Comparison of ENCODE assay signal across 13 mouse cellular contexts in genomic region chr5:124492618-124493017, GRCm38 (mm10).
"Had no signal": no experiment of that assay in that cellular context is flagged by ENCODE, and none has a peak within 500 bp of the region (broad histone marks: within the 10 kb centered on the region; RNA-seq: fewer than 3 reads in every experiment).

No protein-coding gene starts in this region.

- H3K4me2 ChIP-seq: intestine, embryonic 15.5 days; limb, embryonic 13.5 days; liver, embryonic 15.5 days; lung, embryonic 14.5 days; neural tube, embryonic 15.5 days had no signal

- H3K4me1 ChIP-seq: neural tube, embryonic 15.5 days had no signal

- H3K4me3 ChIP-seq: intestine, embryonic 15.5 days; limb, embryonic 13.5 days; liver, embryonic 15.5 days; midbrain, embryonic 10.5 days; neural tube, embryonic 15.5 days had no signal

- H3K9me3 ChIP-seq: intestine, embryonic 15.5 days; limb, embryonic 13.5 days; liver, embryonic 15.5 days; midbrain, embryonic 10.5 days; neural tube, embryonic 15.5 days had no signal

- ATAC-seq: intestine, embryonic 15.5 days had no signal

- H3K9ac ChIP-seq: intestine, embryonic 15.5 days; limb, embryonic 13.5 days; liver, embryonic 15.5 days; lung, embryonic 14.5 days; neural tube, embryonic 15.5 days had no signal

- H3K27me3 ChIP-seq: intestine, embryonic 15.5 days; limb, embryonic 13.5 days; liver, embryonic 15.5 days; neural tube, embryonic 15.5 days had no signal

- H3K27ac ChIP-seq: intestine, embryonic 15.5 days; limb, embryonic 13.5 days; liver, embryonic 15.5 days; midbrain, embryonic 10.5 days; neural tube, embryonic 15.5 days had no signal

- DNase-seq: kidney, adult 18-20 months; kidney, postnatal 10 days; left cerebral cortex, postnatal 4 days; lung, embryonic 14.5 days; lung, postnatal 10 days; lung, postnatal 4 days; midbrain, embryonic 14.5 days; thymus, postnatal 36 days had no signal
